Mouse (Mus musculus) left cerebral cortex, adult 11 months (tissue): ENCODE measurements around the gene Lacc1.
"Not testable (repeated sequence)": the region's sequence is repeated elsewhere in the genome, so short reads cannot be mapped to it uniquely, and the experiment has no call there.

Experiments used
- DNase-seq: peaks from one replicate; pipeline ENCODE4 v3.0.0; 2022; ENCODE audit warnings: low spot score

The Lacc1 gene

GRCm38 (mm10) chr14:77036226-77037046 is at the start of gene Lacc1, which contains the start of gene Ccdc122:
TSS of gene Lacc1 (minus strand) at chr14:77036904.
TSS of gene Ccdc122 (plus strand) at chr14:77036772.
- peak; percentile 36 for DNase-seq

- no peak for DNase-seq
These were observed 44.5 kb upstream of the Lacc1 start for GRCm38 (mm10) chr14:77081248-77081647.

- DNase-seq: no peak
These were observed 32.7 kb upstream of the Lacc1 start for GRCm38 (mm10) chr14:77069361-77069760.

GRCm38 (mm10) chr14:77053288-77053687 is 16.6 kb upstream of the Lacc1 start:
- no peak for DNase-seq

GRCm38 (mm10) chr14:77037832-77038425 is 1.2 kb upstream of the Lacc1 start:
- DNase-seq: no peak

GRCm38 (mm10) chr14:77037330-77037729 is 626 bp upstream of the Lacc1 start:
- DNase-seq: no peak

GRCm38 (mm10) chr14:77034970-77035369 is 1.7 kb downstream of the Lacc1 start:
- no peak for DNase-seq

- no peak for DNase-seq
These were observed 2.4 kb downstream of the Lacc1 start for GRCm38 (mm10) chr14:77034175-77034915.

GRCm38 (mm10) chr14:77033391-77033790 is 3.3 kb downstream of the Lacc1 start:
- DNase-seq: no peak

GRCm38 (mm10) chr14:77032433-77032832 is 4.3 kb downstream of the Lacc1 start:
- no peak for DNase-seq

- DNase-seq: no peak
These were observed 5.9 kb downstream of the Lacc1 start for GRCm38 (mm10) chr14:77030808-77031207.

- no peak for DNase-seq
These were observed 7.2 kb downstream of the Lacc1 start for GRCm38 (mm10) chr14:77029319-77030054.

GRCm38 (mm10) chr14:77024499-77024898 is 12.2 kb downstream of the Lacc1 start:
- DNase-seq: no peak

- no peak for DNase-seq
These were observed 19.5 kb downstream of the Lacc1 start for GRCm38 (mm10) chr14:77017211-77017610.

GRCm38 (mm10) chr14:77016783-77017182 is 19.9 kb downstream of the Lacc1 start:
- DNase-seq: not testable (repeated sequence)

GRCm38 (mm10) chr14:77011804-77012203 is 24.9 kb downstream of the Lacc1 start:
- DNase-seq: peak; percentile 48

GRCm38 (mm10) chr14:77008238-77008637 is 28.5 kb downstream of the Lacc1 start:
- peak; percentile 72 for DNase-seq

- DNase-seq: no peak
These were observed 31.1 kb downstream of the Lacc1 start for GRCm38 (mm10) chr14:77005566-77005965.

- DNase-seq: no peak
These were observed 32.0 kb downstream of the Lacc1 start for GRCm38 (mm10) chr14:77004740-77005139.

GRCm38 (mm10) chr14:76990351-76990750 is 46.4 kb downstream of the Lacc1 start:
- not testable (repeated sequence) for DNase-seq

- DNase-seq: no peak
These were observed 54.9 kb downstream of the Lacc1 start for GRCm38 (mm10) chr14:76981781-76982180.

- no peak for DNase-seq
These were observed 55.5 kb downstream of the Lacc1 start for GRCm38 (mm10) chr14:76981176-76981575.
